Mouse (Mus musculus) neural tube, embryonic 15.5 days (tissue): ENCODE measurements around the gene Mroh7. TPM values are rescaled to one million over a fixed set of nuclear protein-coding genes. Genes with fewer than 3 reads are reported as not detected.

Source experiments
- ATAC-seq: fragments of 200-750 bp; cut with Nextera tagmentation; 2 replicates; pipeline ENCODE4 v1.8.0; 2017; ENCODE audit warnings: mild to moderate bottlenecking, moderate TSS enrichment, moderate library complexity; ENCODE audit not compliant: low FRiP score
- H3K27ac ChIP-seq: fragments of 300-500 bp; sonication (generic); replicated peaks from 2 replicates; pipeline ENCODE4 v1.5.1; 2015; ENCODE audit warnings: mild to moderate bottlenecking, inconsistent platforms
- H3K27me3 ChIP-seq: fragments of 300-500 bp; sonication (generic); replicated peaks from 2 replicates; pipeline ENCODE4 v1.6.1; 2015; ENCODE audit warnings: inconsistent platforms
- H3K36me3 ChIP-seq: fragments of 300-500 bp; sonication (generic); 2 replicates; pipeline ENCODE4 v1.6.1; 2015; ENCODE audit warnings: inconsistent platforms
- H3K4me1 ChIP-seq: fragments of 300-500 bp; sonication (generic); 2 replicates; pipeline ENCODE4 v1.6.1; 2015; ENCODE audit warnings: inconsistent platforms
- H3K4me2 ChIP-seq: fragments of 300-500 bp; sonication (generic); 2 replicates; pipeline ENCODE4 v1.6.1; 2015; ENCODE audit warnings: inconsistent platforms, mild to moderate bottlenecking, moderate library complexity
- H3K4me3 ChIP-seq: fragments of 300-500 bp; sonication (generic); replicated peaks from 2 replicates; pipeline ENCODE4 v1.5.1; 2015; ENCODE audit warnings: mild to moderate bottlenecking, inconsistent platforms
- H3K9ac ChIP-seq: fragments of 300-500 bp; sonication (generic); replicated peaks from 2 replicates; pipeline ENCODE4 v1.6.1; 2015; ENCODE audit warnings: mild to moderate bottlenecking, inconsistent platforms
- H3K9me3 ChIP-seq: fragments of 300-500 bp; sonication (generic); replicated peaks from 2 replicates; pipeline ENCODE4 v1.6.1; 2016; ENCODE audit warnings: inconsistent platforms
- WGBS: fragments of 180-500 bp; shearing (Covaris S2); methylation state at CpG from one replicate; pipeline ENCODE4 v1.1.7; 2015; ENCODE audit warnings: mixed read lengths; 5-methylcytosine and 5-hydroxymethylcytosine counted together
- polyA plus RNA-seq: library from polyadenylated mRNA; unstranded; fragments of >200 nt; fragmentation: Nextera tagmentation; extraction: Ambion mirVana; gene quantifications from 2 replicates; pipeline ENCODE4 v1.2.1, GENCODE M21; 2015

The Mroh7 gene
- polyA plus RNA-seq, 1 experiment from 2014 or later, result 0.33 TPM

DNA sequence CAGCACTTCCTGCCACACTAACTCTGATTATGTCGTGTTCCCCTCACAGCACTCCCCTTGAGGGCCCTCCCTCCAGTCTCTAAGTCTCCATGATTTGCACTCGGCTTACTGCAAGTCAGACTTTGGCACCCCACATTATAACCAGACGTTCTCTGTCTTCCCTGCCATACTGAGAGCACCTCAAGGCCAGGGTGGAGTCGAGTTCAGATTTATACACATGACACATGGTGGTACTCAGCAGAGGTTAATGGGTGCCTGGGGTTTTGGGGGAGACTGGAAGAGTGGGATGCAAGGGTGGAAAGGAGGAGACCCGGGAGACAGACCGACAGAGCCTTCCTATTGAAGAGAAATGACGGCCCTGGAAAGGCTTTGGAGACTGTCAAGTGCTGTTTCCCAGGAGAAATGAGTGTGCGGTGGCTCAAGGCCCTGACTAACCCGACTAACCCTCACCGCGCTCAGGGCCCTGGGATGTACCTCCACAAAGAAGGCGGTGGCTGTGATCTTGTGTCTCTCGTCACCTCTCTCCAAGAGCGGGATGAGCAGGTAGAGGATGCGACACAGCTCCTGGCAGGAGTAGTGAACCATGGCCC lies 36.8 kb downstream of the Mroh7 start:
- H3K9me3 ChIP-seq, result no peaks in the 10 kb centered on the region
- H3K9ac ChIP-seq, result no peak overlapping the region
- H3K27ac ChIP-seq, result no peak overlapping the region
- no peaks in the 10 kb centered on the region for H3K36me3 ChIP-seq
- ATAC-seq, result no peak
- H3K4me2 ChIP-seq, result no peak overlapping the region
- no peaks in the 10 kb centered on the region for H3K27me3 ChIP-seq
- H3K4me3 ChIP-seq, result no peak overlapping the region
- H3K4me1 ChIP-seq, result no peaks in the 10 kb centered on the region
- WGBS, result 85% methylated on average over 15 of the region's 15 CpGs

DNA sequence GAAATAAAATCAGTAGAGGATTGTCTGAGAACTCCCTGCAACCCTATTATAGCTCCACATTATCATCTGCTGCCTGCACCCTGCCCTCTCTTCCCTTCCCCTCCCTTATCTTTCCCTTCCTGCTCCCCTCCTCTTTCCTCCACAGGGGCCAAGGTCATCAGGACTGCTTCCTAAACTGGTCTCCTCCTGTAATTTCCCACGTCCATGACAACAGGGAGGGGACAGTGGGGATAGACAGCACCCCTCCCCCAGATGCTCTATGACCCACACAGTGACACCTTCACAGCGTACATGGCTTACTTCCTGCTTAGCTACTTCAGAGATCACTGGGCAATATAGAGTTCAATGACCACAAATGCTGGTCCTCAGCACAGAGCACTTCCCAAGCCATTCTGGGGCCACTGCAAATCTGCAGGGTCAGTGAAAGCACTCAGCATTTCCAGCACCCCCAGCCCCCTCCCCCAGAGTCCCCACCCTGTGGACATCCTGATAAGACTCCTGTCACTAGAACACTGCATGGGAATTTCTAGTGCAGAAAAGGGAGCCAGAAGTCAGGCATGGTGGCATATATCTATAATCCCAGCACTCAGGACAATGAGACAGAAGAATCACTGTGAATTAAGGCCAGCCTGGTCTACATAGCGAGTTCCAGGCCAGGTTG lies 42.0 kb downstream of the Mroh7 start:
- Histone ChIP-seq H3K4me2 (no peak overlapping the region), H3K27me3 (no peaks in the 10 kb centered on the region), H3K36me3 (no peaks in the 10 kb centered on the region), H3K9ac (no peak overlapping the region), H3K27ac (no peak overlapping the region), H3K4me1 (no peaks in the 10 kb centered on the region), H3K9me3 (no peaks in the 10 kb centered on the region), H3K4me3 (no peak overlapping the region)
- no peak for ATAC-seq
- 63% methylated on average over 3 of the region's 3 CpGs for WGBS

DNA sequence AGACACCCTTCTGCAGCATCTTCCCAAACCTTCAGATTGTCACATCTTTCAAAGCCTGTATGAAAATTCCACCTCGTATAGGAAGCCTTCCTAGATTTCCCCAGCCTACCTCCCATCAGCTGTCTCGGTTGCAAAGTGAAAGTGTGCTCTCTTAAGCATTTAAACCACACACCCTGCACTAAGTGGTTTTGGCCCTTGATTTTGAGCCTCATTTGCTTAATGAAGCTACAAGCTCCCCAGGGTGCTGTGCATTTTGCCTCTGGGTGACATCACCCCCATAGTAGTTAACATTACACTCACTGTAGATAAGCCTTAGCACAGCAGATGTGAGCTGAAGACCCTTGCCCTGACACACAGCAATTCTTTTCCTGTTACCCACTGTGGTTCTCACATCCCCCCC lies 49.8 kb downstream of the Mroh7 start:
- no peak for ATAC-seq
- H3K36me3 ChIP-seq, result peaks cover 10% of the 10 kb centered on the region
- H3K27ac ChIP-seq, result no peak overlapping the region
- H3K27me3 ChIP-seq, result no peaks in the 10 kb centered on the region
- no peak overlapping the region for H3K4me2 ChIP-seq
- 44% methylated on average over 2 of the region's 2 CpGs for WGBS
- no peak overlapping the region for H3K9ac ChIP-seq
- H3K9me3 ChIP-seq, result no peaks in the 10 kb centered on the region
- H3K4me1 ChIP-seq, result peaks cover 19% of the 10 kb centered on the region
- H3K4me3 ChIP-seq, result no peak overlapping the region

DNA sequence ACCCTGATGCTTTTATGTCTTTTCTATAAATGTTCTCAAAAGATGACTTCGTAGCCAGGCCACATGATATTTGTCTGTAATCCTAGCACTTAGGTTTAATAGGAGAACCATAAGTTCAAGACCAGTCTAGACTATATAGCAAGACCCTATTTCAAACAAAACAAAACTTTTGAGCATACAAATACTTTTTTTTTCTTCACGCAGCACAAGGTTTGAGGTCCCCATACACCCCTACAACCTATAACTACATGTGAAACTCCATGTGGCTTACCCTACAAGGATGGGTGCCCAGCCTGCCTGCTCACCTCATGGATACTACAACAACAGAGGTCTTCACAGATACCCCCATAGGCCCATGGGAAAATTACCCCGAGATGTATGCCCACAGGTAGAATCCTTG lies 51.6 kb downstream of the Mroh7 start:
- Histone ChIP-seq H3K36me3 (peaks cover 28% of the 10 kb centered on the region), H3K9ac (peak overlapping the region; percentile 78; the same call in 1 of the 2 replicates), H3K4me1 (peaks cover 19% of the 10 kb centered on the region), H3K9me3 (no peaks in the 10 kb centered on the region), H3K4me2 (peak overlapping the region; percentile 86), H3K4me3 (peak overlapping the region; percentile 80), H3K27me3 (no peaks in the 10 kb centered on the region), H3K27ac (no peak overlapping the region)
- 46% methylated on average over 3 of the region's 3 CpGs for WGBS
- ATAC-seq, result peak; percentile 35

DNA sequence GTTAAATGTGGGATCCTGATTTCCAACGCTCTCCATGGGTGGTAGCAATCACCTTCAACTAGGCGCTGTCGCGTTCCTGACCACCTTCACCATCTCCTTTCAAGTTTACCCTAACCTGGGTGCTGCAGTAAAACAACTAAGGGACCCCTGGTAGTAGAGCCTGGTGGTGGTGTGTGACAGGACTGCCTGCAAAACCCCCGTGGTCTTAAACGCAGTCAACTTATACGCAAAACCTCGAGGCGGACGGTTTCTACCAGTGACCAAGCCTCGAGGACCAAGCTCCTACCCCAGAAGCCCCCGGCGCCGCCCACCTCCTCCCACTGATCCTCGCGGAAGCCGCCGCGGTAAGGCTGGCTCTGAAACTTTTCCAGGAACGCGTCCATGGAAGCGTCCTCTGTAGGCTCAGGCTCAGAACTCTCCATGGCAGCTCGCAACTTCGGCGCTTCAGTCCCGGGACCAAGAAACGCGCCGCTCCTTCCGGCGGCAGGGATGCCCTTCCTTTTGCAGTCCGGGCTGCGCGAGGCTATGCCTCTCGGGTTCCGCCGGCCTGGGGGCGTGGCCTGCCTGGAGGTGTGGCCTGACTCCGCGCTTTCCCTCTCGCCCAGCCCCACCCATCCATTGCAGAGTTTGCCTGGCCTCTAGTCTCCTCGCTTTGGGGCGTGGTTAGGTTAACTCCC lies 52.1 kb downstream of the Mroh7 start, which contains the start of gene Ttc4:
Ttc4 (minus strand) TSS at position 503 of the 677 bp plus-strand sequence.
- peak within 1 kb of the TSS; percentile 78 for H3K9ac ChIP-seq
- peak; percentile 93 for ATAC-seq
- peaks cover 19% of the 10 kb centered on the region for H3K4me1 ChIP-seq
- H3K4me2 ChIP-seq, result peak within 1 kb of the TSS; percentile 86
- WGBS, result under 1% methylated on average over 43 of the region's 43 CpGs
- no peaks in the 10 kb centered on the region for H3K27me3 ChIP-seq
- H3K36me3 ChIP-seq, result peaks cover 32% of the 10 kb centered on the region
- peak within 1 kb of the TSS; percentile 80 for H3K4me3 ChIP-seq
- no peaks in the 10 kb centered on the region for H3K9me3 ChIP-seq
- peak within 1 kb of the TSS; percentile 60; the same call in 1 of the 2 replicates for H3K27ac ChIP-seq

DNA sequence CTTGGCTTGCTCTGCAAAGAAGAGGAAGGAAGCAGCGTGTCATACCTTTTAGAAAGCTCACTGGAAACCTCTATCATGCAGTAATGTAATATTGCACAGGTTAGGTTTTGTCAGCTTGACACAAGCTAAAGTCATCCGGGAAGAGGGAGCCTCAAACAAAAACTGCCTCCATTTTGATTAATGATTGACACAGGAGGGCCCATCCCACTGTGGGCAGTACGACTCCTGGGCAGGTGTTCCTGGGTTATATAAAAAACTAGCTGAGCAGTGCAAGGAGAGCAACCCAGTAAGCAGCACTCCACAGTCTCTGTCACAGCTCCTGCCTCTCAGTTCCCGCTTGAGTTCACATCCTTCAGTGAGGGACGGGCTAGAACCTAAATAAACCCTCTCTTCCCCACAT lies 54.0 kb downstream of the Mroh7 start:
- peaks cover 49% of the 10 kb centered on the region for H3K36me3 ChIP-seq
- H3K4me2 ChIP-seq, result no peak overlapping the region
- no peak overlapping the region for H3K9ac ChIP-seq
- H3K9me3 ChIP-seq, result no peaks in the 10 kb centered on the region
- no peaks in the 10 kb centered on the region for H3K27me3 ChIP-seq
- 91% methylated on average over 5 of the region's 5 CpGs for WGBS
- ATAC-seq, result no peak
- H3K27ac ChIP-seq, result no peak overlapping the region
- no peak overlapping the region for H3K4me3 ChIP-seq
- peaks cover 19% of the 10 kb centered on the region for H3K4me1 ChIP-seq

DNA sequence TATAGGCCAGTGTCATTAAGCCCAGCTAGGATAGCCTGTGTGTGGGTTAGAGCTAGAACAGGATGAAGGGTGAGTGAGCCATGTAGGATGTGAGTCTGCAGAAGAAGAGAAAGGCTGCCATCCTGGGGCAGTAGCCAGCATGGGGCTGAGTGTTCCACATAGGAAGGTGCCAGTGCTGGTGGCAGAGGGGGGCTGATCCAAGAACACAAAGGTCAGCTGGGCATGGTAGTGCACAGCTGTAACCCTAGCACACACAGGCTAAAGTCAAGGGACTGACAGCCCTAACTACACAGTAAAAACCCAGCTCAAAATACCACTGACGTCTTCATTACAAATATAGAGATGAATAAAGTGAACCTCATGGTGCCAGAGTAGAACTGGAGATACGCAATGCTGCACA lies 64.2 kb downstream of the Mroh7 start:
- no peak overlapping the region for H3K9ac ChIP-seq
- no peaks in the 10 kb centered on the region for H3K9me3 ChIP-seq
- no peak overlapping the region for H3K4me3 ChIP-seq
- H3K36me3 ChIP-seq, result peaks cover 100% of the 10 kb centered on the region
- no peaks in the 10 kb centered on the region for H3K27me3 ChIP-seq
- ATAC-seq, result no peak
- no peak overlapping the region for H3K4me2 ChIP-seq
- 91% methylated on average over 2 of the region's 2 CpGs for WGBS
- H3K4me1 ChIP-seq, result no peaks in the 10 kb centered on the region
- H3K27ac ChIP-seq, result no peak overlapping the region

DNA sequence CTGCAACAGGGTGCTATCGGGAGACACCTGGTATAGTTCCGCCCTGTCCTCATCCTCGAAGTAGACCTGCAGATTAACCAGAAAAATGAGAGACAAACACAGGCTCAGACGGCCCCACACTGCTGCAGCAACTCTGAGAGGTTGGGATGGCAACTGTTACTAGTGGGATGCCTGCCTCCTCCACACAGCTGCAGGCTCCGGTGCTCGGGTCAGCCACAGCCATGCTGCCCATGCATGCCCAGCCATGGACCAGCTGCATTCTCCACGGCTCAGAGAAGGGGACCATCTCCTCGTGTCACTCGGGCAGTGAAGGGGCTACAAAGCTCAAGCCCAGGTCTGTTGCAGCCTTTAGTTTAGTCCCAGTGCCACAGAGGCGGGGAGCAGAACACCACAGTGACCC lies 65.1 kb downstream of the Mroh7 start:
- ATAC-seq, result no peak
- Histone ChIP-seq H3K27me3 (no peaks in the 10 kb centered on the region), H3K4me2 (no peak overlapping the region), H3K27ac (no peak overlapping the region), H3K9me3 (no peaks in the 10 kb centered on the region), H3K36me3 (peaks cover 99% of the 10 kb centered on the region), H3K4me3 (no peak overlapping the region), H3K9ac (no peak overlapping the region), H3K4me1 (no peaks in the 10 kb centered on the region)
- WGBS, result 97% methylated on average over 10 of the region's 10 CpGs

DNA sequence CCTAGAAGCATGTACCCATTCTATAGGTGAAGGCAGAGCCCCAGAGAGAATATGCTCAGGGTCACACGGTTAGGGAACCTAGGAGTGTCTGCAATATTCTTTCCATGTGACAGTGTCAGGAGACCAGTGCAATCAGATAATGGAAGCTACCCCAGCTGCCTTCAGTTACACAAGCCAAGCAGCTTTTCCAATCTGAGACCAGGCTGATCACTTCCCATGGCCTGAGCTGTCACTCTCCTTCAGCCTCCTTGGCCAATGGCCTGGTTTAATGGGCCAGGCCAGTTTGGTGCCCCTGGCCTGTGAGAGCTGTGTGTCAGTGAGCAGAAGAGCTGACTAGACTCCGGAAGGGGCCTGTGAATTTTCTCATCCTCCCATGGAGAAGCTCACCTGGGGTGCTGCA lies 65.5 kb downstream of the Mroh7 start:
- WGBS, result 98% methylated on average over 2 of the region's 2 CpGs
- Histone ChIP-seq H3K27ac (no peak overlapping the region), H3K4me2 (no peak overlapping the region), H3K36me3 (peaks cover 99% of the 10 kb centered on the region), H3K27me3 (no peaks in the 10 kb centered on the region), H3K4me1 (no peaks in the 10 kb centered on the region), H3K4me3 (no peak overlapping the region), H3K9ac (no peak overlapping the region), H3K9me3 (no peaks in the 10 kb centered on the region)
- ATAC-seq, result no peak

DNA sequence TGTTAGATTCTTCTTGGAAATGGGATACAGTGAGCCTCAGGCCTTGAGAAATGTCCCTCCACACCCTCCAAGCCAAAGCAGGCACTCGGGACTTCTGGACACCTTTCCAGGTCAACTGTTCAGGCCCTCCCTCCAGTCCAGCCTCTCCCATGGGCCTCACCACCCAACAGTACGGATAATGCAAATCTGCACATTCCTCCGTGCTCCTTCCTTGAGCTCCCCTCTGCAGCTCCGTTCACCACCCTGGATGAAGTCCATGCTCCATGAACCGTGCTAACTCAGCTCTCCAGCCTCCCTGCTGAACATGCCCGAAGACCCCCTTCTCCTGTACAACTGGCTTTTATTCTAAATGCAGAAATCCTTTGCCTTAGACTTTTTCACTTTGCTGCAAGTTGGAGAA lies 66.0 kb downstream of the Mroh7 start:
- H3K9ac ChIP-seq, result no peak overlapping the region
- H3K4me2 ChIP-seq, result no peak overlapping the region
- H3K36me3 ChIP-seq, result peaks cover 99% of the 10 kb centered on the region
- H3K27me3 ChIP-seq, result no peaks in the 10 kb centered on the region
- no peaks in the 10 kb centered on the region for H3K9me3 ChIP-seq
- no peak overlapping the region for H3K4me3 ChIP-seq
- no peak for ATAC-seq
- H3K27ac ChIP-seq, result no peak overlapping the region
- WGBS, result 92% methylated on average over 6 of the region's 6 CpGs
- no peaks in the 10 kb centered on the region for H3K4me1 ChIP-seq

DNA sequence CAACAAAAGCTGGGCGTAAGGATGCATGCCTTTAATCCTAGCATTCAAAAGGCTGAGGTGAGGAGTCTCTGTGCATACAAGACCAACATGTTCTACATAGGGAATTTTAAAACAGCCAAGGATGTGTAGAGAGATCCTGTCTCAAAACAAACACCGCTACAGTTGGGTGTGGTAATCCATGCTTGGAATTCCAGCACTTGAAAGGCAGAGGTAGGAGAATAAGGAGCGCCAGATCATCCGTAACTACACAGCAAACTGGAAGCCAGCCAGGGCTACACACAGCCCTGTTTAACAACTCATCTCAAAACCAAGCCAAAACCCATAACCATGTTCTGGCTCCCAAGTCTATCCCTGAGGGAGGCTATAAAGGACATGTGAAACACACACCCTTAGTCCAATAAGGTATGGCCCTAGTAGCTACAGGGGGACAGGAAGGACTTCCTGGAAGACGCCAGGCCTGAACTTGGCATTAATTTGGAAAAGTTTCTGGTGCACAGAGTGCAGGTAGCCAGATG lies 66.7 kb downstream of the Mroh7 start:
- ATAC-seq, result no peak
- Histone ChIP-seq H3K4me3 (no peak overlapping the region), H3K9ac (no peak overlapping the region), H3K4me1 (no peaks in the 10 kb centered on the region), H3K4me2 (no peak overlapping the region), H3K27ac (no peak overlapping the region), H3K36me3 (peaks cover 99% of the 10 kb centered on the region), H3K27me3 (no peaks in the 10 kb centered on the region), H3K9me3 (no peaks in the 10 kb centered on the region)
- WGBS, result 94% methylated on average over 5 of the region's 5 CpGs

DNA sequence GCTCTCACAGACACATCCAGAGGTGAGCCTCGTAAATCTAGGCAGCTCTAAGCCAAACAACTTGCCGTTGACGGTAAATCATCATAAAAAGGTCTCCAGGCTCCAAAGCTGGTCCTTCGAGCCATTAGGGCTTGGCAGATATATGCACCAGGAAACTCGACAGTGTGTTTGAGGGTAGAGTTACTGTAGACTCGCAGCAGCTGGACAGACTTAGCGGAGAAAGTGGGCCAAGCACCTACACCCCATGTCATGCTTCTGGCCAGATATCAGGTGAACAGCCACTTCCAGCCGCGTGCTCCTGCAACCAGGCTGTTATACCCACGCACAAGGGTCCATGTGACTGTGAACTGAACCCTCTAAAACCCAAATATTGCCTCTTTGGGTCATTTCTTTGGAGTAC lies 75.0 kb downstream of the Mroh7 start:
- 84% methylated on average over 10 of the region's 10 CpGs for WGBS
- ATAC-seq, result no peak
- Histone ChIP-seq H3K9ac (no peak overlapping the region), H3K4me3 (no peak overlapping the region), H3K36me3 (peaks cover 40% of the 10 kb centered on the region), H3K4me1 (peaks cover 10% of the 10 kb centered on the region), H3K4me2 (no peak overlapping the region), H3K9me3 (no peaks in the 10 kb centered on the region), H3K27ac (no peak overlapping the region), H3K27me3 (no peaks in the 10 kb centered on the region)
